Mouse (Mus musculus): ENCODE results near the gene Gab2.
"Not testable (repeated sequence)": the region's sequence is repeated elsewhere in the genome, so short reads cannot be mapped to it uniquely, and the experiment has no call there.

Gene Gab2

GRCm38 (mm10) chr7:97151082-97151813, 69.9 kb downstream of the Gab2 start:
- DNase-seq = no peak

DNA sequence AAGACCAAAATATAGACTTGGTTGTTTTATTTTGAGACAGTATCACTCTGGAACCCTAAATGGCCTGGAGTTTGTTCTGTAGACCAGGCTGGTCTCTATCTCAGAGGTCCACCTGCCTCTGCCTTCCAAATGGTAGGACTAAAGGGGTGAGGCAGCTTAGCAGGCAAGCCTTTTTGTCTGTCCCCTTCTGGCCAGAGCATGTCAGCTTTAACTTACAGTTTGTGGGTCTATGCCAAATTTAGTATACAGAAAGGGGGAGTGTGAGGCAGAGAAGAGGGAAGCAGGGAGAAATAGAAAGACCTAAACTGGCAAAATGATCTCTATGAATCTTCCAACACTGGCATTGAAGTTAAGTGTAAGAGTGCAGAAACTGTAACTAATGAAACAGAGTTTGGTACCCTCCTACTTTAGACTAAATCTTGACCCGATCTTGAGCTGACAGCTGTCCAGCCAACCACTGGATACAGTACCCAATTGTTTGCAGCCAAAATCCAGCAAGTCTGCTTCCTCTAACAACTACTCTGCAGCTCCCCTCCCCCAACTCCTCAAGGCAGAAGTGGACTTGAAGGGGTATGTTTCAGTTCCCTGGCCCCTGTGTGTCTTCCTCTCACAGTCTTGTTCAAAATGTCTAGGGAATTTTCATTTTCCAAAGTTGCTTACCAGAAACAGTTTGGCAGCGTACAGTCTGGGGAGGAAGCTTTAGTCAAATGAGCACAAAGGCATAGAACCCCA, 73.5 kb downstream of the Gab2 start:
- no peak for DNase-seq

- DNase-seq = no peak
These were observed 82.9 kb downstream of the Gab2 start for GRCm38 (mm10) chr7:97164261-97164660.

- DNase-seq = no peak
These were observed 89.7 kb downstream of the Gab2 start for GRCm38 (mm10) chr7:97171089-97171488.

DNA sequence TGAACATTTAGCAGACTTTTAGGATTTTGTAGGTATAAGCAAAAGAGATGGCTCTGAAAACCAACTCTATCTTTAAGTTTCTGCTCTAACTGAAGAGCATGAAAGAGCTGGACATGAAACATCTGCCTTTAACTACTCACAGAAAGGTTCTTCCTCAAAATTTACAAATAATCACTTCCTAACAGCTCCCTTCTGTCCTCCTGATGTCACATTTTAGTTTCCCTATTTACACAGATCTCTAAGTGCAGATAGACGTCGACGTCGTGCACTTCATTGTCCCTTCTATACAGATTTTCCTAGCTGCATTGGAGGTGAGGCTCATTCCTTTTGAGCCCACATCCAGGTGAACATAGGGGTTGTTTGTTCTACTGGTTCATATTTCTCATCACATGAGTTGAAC, 90.3 kb downstream of the Gab2 start:
- DNase-seq = no peak

DNA sequence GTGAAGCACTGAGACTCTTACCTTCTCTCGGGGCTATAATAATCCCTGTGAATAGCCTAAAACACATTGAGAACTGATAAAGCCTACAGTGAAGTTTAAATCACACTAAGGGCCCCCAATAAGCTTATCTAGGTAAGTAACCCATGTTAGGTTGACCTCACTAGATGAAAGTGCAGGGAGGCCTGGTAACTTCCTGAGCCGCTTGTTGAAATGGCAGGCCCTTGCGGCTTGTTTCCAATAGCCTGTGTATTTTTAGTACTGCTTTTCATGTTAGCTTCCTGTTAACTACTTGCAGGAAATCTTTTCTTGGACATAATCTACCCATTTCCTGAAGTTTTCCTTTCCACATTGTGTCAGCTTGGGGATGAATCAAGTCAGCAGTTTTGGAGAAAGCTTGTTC, 90.7 kb downstream of the Gab2 start:
- no peak for DNase-seq

DNA sequence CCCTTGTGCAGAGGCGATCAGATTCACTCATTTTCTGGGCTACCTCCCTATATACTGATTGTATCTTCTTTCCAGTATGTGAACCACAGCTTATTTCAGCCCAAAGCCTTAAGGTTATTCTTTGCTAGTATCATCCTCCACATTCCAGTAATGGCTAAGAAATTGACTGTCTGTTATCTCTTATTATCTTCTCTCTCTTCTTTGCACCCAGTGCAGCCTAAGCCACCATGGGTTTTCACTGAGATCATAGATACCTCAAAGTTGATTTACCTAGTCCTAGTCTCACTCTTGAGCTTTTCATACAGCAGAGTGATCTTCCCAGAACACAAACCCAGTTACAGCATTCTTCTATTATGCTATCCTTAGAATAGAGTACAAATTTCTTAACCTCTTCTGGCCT, 100.5 kb downstream of the Gab2 start:
- no peak for DNase-seq

DNA sequence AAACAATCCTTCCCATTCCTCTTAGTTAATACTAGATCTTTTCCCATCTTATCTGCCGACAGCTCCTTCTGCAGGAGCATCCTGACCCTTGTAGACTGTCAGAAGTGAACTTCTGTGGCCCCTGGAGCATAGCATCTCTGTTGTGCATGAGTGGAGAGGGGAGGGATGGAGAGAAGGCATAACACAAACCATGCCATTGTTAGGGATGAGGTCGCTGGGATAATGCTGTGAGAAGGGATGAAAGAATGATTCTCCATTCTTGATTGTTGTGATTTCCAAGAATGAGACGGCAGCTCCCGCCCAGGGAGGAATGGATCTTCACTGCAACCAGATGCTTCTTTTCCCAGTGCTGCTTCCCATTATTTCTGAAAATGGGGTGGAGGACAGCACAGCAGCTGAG, 102.0 kb downstream of the Gab2 start:
- no peak for DNase-seq

- DNase-seq = no peak
These were observed 102.6 kb downstream of the Gab2 start for GRCm38 (mm10) chr7:97184005-97184404.

- DNase-seq = no peak
These were observed 106.1 kb downstream of the Gab2 start for GRCm38 (mm10) chr7:97187387-97188081.

DNA sequence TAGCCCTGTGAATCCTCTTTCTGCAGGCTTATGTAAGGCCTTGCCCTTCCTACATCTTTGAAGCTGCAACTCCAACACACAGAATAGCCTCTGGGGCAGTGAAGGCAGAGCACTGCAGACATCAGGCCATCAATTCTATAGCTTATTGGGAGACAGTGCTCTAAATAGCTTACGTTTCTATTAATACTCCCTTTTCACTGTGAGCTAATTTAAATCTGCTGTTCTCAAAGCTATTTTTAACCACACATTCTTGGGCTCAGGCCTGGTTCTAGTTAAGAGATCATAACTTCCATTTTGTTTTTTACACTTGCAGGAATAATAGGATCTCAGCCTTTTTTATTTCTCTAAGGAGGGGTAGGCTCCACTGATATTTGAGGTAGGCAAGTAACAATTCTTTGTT, 107.7 kb downstream of the Gab2 start:
- DNase-seq = no peak

DNA sequence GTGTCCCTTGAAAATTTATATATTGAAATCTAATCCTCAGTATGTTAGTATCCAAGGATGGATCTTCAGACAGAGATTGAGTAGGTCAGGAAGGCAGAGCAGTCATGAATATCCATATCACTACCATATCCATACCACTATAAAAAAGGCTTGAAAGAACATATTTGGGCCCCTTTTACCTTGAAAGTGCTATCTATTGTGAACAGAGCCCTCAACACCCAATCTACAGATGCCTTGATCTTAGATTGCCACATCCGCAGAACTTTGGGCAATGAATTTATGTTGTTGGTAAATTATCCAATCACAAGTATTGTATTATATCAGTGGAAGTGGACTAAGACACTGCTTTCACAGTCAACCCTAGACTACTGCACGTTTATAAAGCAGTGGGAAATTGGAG, 122.5 kb downstream of the Gab2 start:
- no peak for DNase-seq

DNA sequence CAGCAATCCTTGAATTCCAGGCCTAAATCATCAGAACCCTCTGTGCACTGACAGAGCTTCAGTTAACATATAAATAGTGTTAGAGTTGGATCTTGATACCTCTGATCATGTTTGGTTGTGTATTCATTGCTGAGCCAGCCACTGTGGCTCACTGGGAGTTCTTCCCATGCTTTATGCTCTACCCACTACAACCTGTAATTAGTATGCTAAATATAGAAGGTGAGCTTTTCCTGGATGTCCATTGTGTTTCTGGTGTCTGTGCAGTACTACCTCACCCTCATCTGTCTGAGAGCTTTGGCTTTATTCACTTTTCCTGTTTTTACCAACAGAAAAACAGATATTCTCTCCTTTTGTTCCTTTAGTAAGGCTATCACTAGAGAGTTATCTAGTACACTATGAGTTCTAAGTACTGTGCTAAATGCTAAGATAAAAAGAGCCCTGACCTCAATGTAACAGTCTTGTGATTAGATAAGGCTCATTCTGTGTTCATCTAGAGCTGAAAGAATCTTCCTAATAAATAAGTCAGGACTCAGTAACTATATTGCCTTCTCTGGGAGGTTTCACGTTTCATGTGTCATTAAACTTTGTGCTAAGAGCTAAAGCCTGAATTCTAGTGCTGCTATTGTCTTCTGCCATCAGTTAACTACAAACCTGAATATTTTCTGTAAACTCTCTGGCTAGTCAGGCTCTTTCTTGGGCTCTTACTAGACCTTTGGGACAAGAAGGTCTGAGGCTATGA, 127.6 kb downstream of the Gab2 start:
- no peak for DNase-seq

DNA sequence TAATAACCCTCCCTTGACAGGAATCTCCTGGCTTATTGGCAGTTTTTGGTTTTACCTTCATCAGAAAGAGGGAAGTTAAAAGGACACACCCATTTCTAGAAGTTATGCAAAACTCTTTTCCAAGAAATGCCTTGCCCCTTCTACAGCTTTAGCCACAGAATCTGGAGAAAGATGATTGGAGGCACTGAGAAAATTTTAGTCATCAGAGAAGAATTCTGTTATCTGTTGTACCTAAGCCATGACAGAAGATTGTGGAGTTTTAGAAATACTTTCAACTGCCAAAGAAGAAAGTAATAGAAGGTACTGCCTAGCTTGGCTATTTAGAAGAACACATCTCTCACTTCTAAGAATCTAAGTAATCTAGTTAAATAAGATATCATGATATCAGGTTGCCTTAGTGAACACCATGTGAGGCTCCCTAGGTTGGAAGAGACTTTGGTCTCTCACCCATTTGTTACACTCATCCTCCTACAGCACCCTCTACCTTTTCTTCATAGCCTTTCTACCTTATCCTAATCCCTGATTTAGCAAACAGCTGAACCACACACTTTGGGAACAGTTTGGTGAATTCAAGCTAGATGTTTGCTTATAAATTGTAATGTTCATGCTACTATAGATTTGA, 128.8 kb downstream of the Gab2 start:
- no peak for DNase-seq

DNA sequence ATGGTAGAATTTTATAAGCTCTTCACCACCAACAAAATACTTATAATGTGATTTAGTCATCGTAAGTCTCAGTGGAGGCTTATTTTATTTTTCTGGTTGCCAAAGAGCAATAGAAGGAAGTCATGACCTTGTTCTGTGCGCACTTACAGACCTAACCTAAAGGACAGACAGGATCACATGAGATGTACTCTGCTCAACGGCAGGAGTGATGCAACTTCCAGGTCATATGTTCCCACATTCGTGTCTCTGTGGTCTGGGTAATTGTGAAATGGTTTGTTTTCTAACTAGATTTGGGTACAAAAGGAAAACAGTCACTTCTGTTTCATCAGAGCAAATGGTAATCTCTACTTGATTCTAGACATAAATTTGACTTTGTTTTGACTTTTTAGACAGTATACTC, 129.7 kb downstream of the Gab2 start:
- no peak for DNase-seq

DNA sequence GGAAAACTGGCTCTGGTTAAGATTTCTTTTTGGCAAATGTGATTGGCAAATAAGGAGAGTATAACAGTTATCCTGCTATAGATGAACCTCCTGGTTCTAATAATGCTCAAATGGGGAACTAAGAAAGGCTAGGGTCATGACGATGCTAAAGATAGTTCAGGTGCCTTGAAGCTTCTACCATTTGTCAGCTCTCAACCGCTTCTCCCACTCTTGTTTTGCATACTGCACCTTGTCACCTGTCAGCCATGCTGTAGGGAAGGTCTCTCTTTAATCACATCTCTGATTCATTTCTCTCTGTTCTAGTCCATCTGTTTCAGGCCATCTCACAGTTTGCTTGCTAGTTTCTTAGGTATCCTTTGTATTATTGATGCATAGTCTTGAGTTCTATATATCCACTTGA, 142.4 kb downstream of the Gab2 start:
- no peak for DNase-seq

DNA sequence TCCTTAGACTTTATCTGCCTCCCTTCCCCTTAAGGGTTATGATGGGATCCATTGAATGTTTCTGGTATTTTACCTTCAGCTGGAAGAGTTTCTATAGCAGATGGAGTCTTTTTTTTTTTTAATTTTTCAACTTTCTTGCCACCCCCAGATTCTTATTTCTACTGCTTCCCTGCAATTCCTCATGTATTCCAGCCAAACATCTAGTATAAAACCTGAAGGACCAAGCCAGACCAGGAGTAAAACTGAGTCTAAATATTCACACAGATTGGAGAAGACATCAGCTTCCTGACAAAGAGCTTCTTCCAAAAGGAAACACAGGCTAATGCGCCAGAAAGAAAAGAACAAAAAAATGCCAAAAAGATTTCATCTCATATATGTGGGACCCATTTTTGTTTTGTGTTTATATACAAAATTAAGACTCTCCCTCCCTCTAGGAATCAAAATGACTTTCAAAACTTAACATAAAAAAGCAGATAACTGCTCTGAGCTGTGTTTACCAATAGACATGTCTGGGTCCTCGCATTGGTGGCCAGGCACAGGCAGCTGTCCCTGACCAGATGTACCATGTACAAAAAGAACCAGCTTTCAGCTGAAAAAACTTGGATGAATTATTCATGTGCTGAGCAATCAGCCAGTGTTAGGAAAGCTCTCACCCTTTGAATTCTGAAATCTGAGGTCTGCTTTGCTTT, 164.0 kb downstream of the Gab2 start:
- no peak for DNase-seq

- DNase-seq = not testable (repeated sequence)
These were observed 164.7 kb downstream of the Gab2 start for GRCm38 (mm10) chr7:97245950-97246578.

- no peak for DNase-seq
These were observed 166.3 kb downstream of the Gab2 start for GRCm38 (mm10) chr7:97247661-97248060.

DNA sequence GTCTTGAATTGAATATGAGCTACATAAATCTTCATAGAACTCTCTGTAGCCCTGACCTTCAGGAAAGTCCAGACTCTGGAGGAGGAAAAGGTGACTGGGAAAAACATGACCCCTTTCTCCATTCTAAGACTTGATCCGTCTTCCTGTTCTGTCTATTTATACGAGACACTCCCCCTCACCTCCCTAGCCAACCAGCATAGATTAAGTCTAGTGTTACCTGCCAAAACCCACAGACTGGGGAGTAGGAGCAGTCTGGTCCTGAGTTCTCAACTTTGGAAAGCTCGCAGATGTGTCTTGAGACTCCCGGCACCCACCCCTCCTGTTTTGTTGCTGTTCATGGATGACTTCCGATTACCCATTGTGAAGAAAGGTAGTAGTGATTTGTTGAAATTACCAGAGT, 166.8 kb downstream of the Gab2 start:
- no peak for DNase-seq

- DNase-seq = no peak
These were observed 170.3 kb downstream of the Gab2 start for GRCm38 (mm10) chr7:97251638-97252037.

GRCm38 (mm10) chr7:97262541-97262940, 181.2 kb downstream of the Gab2 start:
- no peak for DNase-seq

Data from kidney, adult 18-20 months (tissue).